Mouse (Mus musculus) midbrain, embryonic 16.5 days (tissue): Measurements from ENCODE around the gene Ubxn4. TPM values are rescaled to one million over a fixed set of nuclear protein-coding genes. Genes with fewer than 3 reads are reported as not detected.

Source experiments
- ATAC-seq: fragments of 200-750 bp; cut with Nextera tagmentation; 2 replicates; pipeline ENCODE4 v1.8.0; 2017; ENCODE audit warnings: moderate TSS enrichment
- H3K27ac ChIP-seq: fragments of 300-500 bp; sonication (generic); 2 replicates; pipeline ENCODE4 v1.5.1; 2014; ENCODE audit warnings: mild to moderate bottlenecking, low read length, mixed read lengths
- H3K27me3 ChIP-seq: fragments of 300-500 bp; sonication (generic); 2 replicates; pipeline ENCODE4 v1.6.1; 2014; ENCODE audit warnings: low read depth, low read length, mixed read lengths; ENCODE audit not compliant: control insufficient read depth, insufficient read depth
- H3K36me3 ChIP-seq: fragments of 300-500 bp; sonication (generic); 2 replicates; pipeline ENCODE4 v1.6.1; 2014; ENCODE audit warnings: mild to moderate bottlenecking, low read length, moderate library complexity, mixed read lengths; ENCODE audit not compliant: control insufficient read depth, insufficient read depth
- H3K4me1 ChIP-seq: fragments of 300-500 bp; sonication (generic); 2 replicates; pipeline ENCODE4 v1.6.1; 2014; ENCODE audit warnings: mild to moderate bottlenecking, low read length, mixed read lengths; ENCODE audit not compliant: control insufficient read depth, insufficient read depth
- H3K4me2 ChIP-seq: fragments of 300-500 bp; sonication (generic); 2 replicates; pipeline ENCODE4 v1.6.1; 2014; ENCODE audit warnings: mild to moderate bottlenecking, low read length, mixed read lengths
- H3K4me3 ChIP-seq: fragments of 300-500 bp; sonication (generic); 2 replicates; pipeline ENCODE4 v1.5.1; 2014; ENCODE audit warnings: low read depth, mild to moderate bottlenecking, low read length, moderate library complexity, mixed read lengths
- H3K9ac ChIP-seq: fragments of 300-500 bp; sonication (generic); 2 replicates; pipeline ENCODE4 v1.6.1; 2014; ENCODE audit warnings: low read depth, low read length, mixed read lengths
- H3K9me3 ChIP-seq: fragments of 300-500 bp; sonication (generic); replicated peaks from 2 replicates; pipeline ENCODE4 v1.6.1; 2014; ENCODE audit warnings: mild to moderate bottlenecking, low read length, mixed read lengths; ENCODE audit not compliant: control insufficient read depth, poor library complexity, severe bottlenecking
- WGBS: fragments of 180-500 bp; shearing (Covaris S2); extraction: QIAGEN DNeasy Blood & Tissue Kit; methylation state at CpG from one replicate; pipeline ENCODE4 v1.1.7; 2014; 5-methylcytosine and 5-hydroxymethylcytosine counted together
- polyA plus RNA-seq: library from polyadenylated mRNA; unstranded; fragments of >200 nt; fragmentation: Nextera tagmentation; extraction: Ambion mirVana; gene quantifications from 2 replicates; pipeline ENCODE4 v1.2.1, GENCODE M21; 2015

Gene Ubxn4
- 78.7 and 87.5 TPM in 2 replicates for polyA plus RNA-seq

DNA sequence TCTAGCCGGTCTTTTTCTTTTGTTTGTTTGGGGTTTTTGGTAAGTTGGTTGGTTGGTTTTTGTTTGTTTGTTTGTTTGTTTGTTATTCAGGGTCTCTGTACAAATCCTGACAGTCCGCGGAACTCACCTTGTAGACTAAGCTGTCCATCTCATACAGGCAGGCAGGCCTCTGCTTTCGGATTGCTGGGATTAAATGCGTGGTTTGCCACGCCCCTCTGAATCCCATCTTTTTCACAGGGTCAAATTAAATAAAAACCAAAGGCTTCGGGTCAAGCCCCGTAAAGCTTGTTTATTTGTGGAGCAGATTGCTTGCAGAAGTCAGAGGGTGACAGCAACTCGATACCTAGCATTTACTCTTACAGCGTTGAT is at the start of gene Ubxn4:
Gene Ubxn4, plus strand, starts transcription at position 338 of the 369 bp plus-strand sequence.
- H3K4me3 ChIP-seq, result peak within 1 kb of the TSS; percentile 85
- peak within 1 kb of the TSS; percentile 93 for H3K9ac ChIP-seq
- H3K27me3 ChIP-seq, result no peaks in the 10 kb centered on the region
- H3K9me3 ChIP-seq, result no peaks in the 10 kb centered on the region
- H3K27ac ChIP-seq, result peak within 1 kb of the TSS; percentile 91
- whole genome bisulfite sequencing, result 10% methylated on average over 10 of the region's 10 CpGs
- H3K4me2 ChIP-seq, result peak within 1 kb of the TSS; percentile 88
- ATAC-seq, result peak; percentile 57
- peaks cover 12% of the 10 kb centered on the region for H3K4me1 ChIP-seq
- H3K36me3 ChIP-seq, result peaks cover 3% of the 10 kb centered on the region; the same call in 1 of the 2 replicates

- Histone ChIP-seq H3K4me2 (no peak overlapping the region), H3K27ac (no peak overlapping the region), H3K9ac (no peak overlapping the region), H3K36me3 (peaks cover 17% of the 10 kb centered on the region), H3K27me3 (no peaks in the 10 kb centered on the region), H3K9me3 (no peaks in the 10 kb centered on the region), H3K4me1 (no peaks in the 10 kb centered on the region), H3K4me3 (no peak overlapping the region)
- WGBS, result 88% methylated on average over 2 of the region's 2 CpGs
- no peak for ATAC-seq
These were observed 49.8 kb upstream of the Ubxn4 start for GRCm38 (mm10) chr1:128194011-128194410.

DNA sequence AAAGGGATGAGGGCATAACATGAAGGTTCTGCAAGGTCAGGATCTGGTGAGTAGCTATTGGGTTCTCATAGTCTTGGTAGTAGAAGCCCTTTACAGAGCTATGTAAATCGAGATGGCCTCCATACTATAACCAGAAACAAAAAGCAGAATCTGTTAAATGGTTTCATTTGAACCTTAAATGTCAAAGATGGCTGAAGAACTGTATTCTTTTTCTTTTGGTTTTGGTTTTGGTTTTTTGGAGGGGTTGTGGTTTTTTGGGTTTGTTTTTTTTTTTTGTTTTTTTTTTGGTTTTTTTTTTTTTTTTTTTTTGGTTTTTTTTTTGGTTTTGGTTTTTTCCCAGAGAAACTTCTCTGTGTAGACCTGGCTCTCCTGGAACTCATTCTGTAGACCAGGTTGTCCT is 46.4 kb upstream of the Ubxn4 start:
- no peak for ATAC-seq
- H3K9ac ChIP-seq, result no peak overlapping the region
- H3K27me3 ChIP-seq, result no peaks in the 10 kb centered on the region
- peaks cover 17% of the 10 kb centered on the region for H3K36me3 ChIP-seq
- H3K27ac ChIP-seq, result no peak overlapping the region
- 100% methylated on average over 1 of the region's 1 CpGs for WGBS
- H3K4me1 ChIP-seq, result no peaks in the 10 kb centered on the region
- no peak overlapping the region for H3K4me3 ChIP-seq
- H3K4me2 ChIP-seq, result no peak overlapping the region
- no peaks in the 10 kb centered on the region for H3K9me3 ChIP-seq

DNA sequence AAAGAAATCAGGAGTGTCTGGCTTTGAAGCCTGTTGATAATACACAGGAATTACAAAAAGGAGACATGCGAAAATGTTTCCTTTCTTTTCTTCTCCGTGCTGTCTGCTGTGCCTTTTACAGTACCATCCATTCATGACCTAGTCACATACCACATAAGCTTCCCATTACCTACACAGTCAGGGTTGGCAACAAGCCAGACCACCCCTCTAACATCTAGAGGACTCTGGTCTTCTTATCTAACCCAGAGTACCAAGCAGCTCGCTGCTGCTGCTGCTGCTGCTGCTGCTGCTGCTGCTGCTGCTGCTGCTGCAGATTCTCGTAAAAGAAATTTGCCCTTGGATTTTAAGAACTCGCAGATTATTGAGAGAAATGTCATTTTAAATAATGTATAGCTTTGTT is 30.5 kb upstream of the Ubxn4 start:
- no peaks in the 10 kb centered on the region for H3K9me3 ChIP-seq
- no peak overlapping the region for H3K4me2 ChIP-seq
- no peaks in the 10 kb centered on the region for H3K4me1 ChIP-seq
- no peak overlapping the region for H3K27ac ChIP-seq
- 87% methylated on average over 5 of the region's 5 CpGs for whole genome bisulfite sequencing
- H3K4me3 ChIP-seq, result no peak overlapping the region
- ATAC-seq, result no peak
- no peaks in the 10 kb centered on the region for H3K27me3 ChIP-seq
- no peak overlapping the region for H3K9ac ChIP-seq
- peaks cover 16% of the 10 kb centered on the region for H3K36me3 ChIP-seq

GRCm38 (mm10) chr1:128221886-128222285 is 21.9 kb upstream of the Ubxn4 start:
- Histone ChIP-seq H3K4me3 (no peak overlapping the region), H3K27me3 (no peaks in the 10 kb centered on the region), H3K9ac (no peak overlapping the region), H3K4me2 (no peak overlapping the region), H3K9me3 (no peaks in the 10 kb centered on the region), H3K27ac (no peak overlapping the region), H3K4me1 (no peaks in the 10 kb centered on the region), H3K36me3 (peaks cover 7% of the 10 kb centered on the region; the same call in 1 of the 2 replicates)
- ATAC-seq, result no peak
- WGBS, result 97% methylated on average over 2 of the region's 2 CpGs

GRCm38 (mm10) chr1:128223304-128223703 is 20.5 kb upstream of the Ubxn4 start:
- H3K36me3 ChIP-seq, result peaks cover 7% of the 10 kb centered on the region; the same call in 1 of the 2 replicates
- no peak overlapping the region for H3K4me3 ChIP-seq
- H3K27ac ChIP-seq, result no peak overlapping the region
- H3K4me2 ChIP-seq, result no peak overlapping the region
- no peak overlapping the region for H3K9ac ChIP-seq
- no peaks in the 10 kb centered on the region for H3K27me3 ChIP-seq
- whole genome bisulfite sequencing, result 78% methylated on average over 1 of the region's 1 CpGs
- ATAC-seq, result no peak
- H3K9me3 ChIP-seq, result no peaks in the 10 kb centered on the region
- H3K4me1 ChIP-seq, result no peaks in the 10 kb centered on the region

- H3K36me3 ChIP-seq, result peaks cover 42% of the 10 kb centered on the region
- ATAC-seq, result no peak
- H3K27me3 ChIP-seq, result no peaks in the 10 kb centered on the region
- 96% methylated on average over 4 of the region's 4 CpGs for WGBS
- no peak overlapping the region for H3K4me3 ChIP-seq
- no peak overlapping the region for H3K4me2 ChIP-seq
- H3K27ac ChIP-seq, result no peak overlapping the region
- H3K9ac ChIP-seq, result no peak overlapping the region
- H3K4me1 ChIP-seq, result no peaks in the 10 kb centered on the region
- no peaks in the 10 kb centered on the region for H3K9me3 ChIP-seq
These were observed 8.6 kb upstream of the Ubxn4 start for GRCm38 (mm10) chr1:128235181-128235580.

DNA sequence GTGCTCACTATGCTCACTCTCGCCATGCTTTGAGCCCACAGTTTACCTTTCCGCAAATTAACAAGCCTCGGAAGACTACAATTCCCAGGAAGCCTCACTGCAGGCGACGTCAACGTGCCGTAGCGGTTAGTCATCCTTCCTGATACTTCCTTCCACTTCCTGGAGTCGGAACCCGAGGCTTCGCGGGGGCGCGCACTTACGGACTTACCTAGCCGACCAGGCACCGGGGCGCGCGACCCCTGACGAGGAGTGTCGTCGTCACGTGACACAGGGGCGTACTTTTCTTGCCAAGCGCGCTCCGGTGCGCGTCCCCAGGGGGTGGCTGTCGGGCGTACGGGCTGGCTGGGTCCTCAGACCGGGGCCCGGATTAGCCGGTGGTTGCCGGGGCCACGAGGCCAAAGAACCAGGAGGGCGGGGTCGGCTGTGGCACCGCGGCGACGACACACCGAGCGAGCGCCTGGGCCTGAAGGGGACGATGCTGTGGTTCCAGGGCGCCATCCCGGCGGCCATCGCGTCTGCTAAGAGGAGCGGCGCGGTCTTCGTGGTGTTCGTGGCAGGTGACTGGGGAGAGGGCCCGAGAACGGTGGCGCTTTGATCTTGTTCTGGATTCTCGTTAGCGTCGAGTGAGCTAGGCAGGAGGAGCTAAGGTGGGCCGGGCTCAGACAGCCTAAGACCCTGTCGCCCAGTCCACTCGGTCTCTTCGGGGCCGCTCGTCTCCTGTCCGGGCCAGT is 397 bp downstream of the Ubxn4 start:
- WGBS, result under 1% methylated on average over 67 of the region's 71 CpGs
- Histone ChIP-seq H3K4me2 (peak overlapping the region; percentile 88), H3K27me3 (no peaks in the 10 kb centered on the region), H3K4me3 (peak overlapping the region; percentile 85), H3K9me3 (no peaks in the 10 kb centered on the region), H3K27ac (peak overlapping the region; percentile 91), H3K4me1 (peaks cover 12% of the 10 kb centered on the region), H3K36me3 (peaks cover under 1% of the 10 kb centered on the region; the same call in 1 of the 2 replicates), H3K9ac (peak overlapping the region; percentile 93)
- ATAC-seq, result peak; percentile 95

DNA sequence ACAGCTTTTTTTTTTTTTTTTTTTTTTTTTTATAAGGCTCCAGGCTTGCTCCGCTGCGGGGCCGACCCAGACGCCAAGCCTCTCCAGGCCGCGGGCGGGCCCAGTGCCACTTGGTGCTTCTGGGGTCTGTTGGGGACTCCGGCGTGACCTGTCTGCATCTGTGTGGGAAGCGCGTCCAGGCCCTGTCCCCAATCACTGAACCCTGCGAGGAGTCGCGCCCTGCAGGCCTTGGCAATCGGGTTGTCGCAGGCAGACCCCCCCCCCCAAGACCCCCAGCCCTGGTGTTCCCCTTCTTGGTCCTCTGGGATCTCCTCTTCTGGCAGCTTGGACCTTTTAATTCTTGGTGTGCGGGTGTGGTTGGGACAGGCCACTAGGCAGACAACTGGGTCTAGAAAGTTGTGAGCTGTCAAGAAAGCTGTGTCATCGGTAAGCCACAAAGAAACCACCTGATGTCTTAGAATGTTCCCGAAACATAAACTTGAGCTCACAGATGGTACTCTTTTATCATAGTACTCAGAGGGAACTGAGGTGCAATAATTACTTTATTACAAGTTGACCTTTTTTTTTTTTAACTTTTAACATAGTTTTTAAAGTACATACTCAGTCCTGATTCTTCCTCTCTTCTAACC is 1.1 kb downstream of the Ubxn4 start:
- H3K36me3 ChIP-seq, result no peaks in the 10 kb centered on the region
- H3K27ac ChIP-seq, result peak overlapping the region; percentile 91
- no peaks in the 10 kb centered on the region for H3K9me3 ChIP-seq
- ATAC-seq, result peak; percentile 55
- peak overlapping the region; percentile 85 for H3K4me3 ChIP-seq
- under 1% methylated on average over 19 of the region's 19 CpGs for WGBS
- no peaks in the 10 kb centered on the region for H3K27me3 ChIP-seq
- peak overlapping the region; percentile 93 for H3K9ac ChIP-seq
- peak overlapping the region; percentile 88 for H3K4me2 ChIP-seq
- H3K4me1 ChIP-seq, result peaks cover 12% of the 10 kb centered on the region
